Mouse (Mus musculus) ES-E14 (cell line): Measurements from ENCODE around the gene Nmnat2.

ENCODE experiments used
- CHD2 ChIP-seq: IDR thresholded peaks from 2 replicates; pipeline ENCODE4 v1.6.1; 2014; ENCODE audit warnings: mild to moderate bottlenecking, low read depth, low read length, inconsistent platforms
- ZNF384 ChIP-seq: IDR thresholded peaks from 2 replicates; pipeline ENCODE4 v1.6.1; 2012; ENCODE audit warnings: low read depth, low read length, inconsistent platforms

DNA sequence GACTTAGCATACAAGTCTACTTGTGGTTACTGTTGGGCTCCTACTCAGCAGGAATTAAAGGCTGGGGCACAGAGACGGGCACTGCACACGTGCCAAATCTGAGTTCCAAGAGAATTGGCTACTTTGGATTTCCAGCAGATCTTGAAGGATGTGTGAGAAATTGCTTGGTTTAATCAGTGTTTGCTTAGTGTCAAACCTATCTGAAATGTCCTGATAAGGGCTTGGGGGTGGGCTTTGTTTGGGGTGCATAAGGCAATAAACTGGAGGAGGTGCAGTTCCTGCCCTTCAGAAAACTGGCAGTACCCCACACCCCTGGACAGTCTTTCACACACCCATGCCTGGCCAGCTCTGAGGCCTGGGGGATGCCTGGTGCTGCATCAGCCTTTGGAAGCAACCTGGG, 94.7 kb downstream of the Nmnat2 start:
- no peak for TF ChIP-seq CHD2
- no peak for TF ChIP-seq ZNF384
